Mouse (Mus musculus) testis, postnatal 10 days (tissue): Measurements from ENCODE around the gene Gm7534.

Experiments used
- DNase-seq: peaks from one replicate; pipeline ENCODE4 v3.0.0; 2021; ENCODE audit warnings: low spot score

Gene Gm7534

DNA sequence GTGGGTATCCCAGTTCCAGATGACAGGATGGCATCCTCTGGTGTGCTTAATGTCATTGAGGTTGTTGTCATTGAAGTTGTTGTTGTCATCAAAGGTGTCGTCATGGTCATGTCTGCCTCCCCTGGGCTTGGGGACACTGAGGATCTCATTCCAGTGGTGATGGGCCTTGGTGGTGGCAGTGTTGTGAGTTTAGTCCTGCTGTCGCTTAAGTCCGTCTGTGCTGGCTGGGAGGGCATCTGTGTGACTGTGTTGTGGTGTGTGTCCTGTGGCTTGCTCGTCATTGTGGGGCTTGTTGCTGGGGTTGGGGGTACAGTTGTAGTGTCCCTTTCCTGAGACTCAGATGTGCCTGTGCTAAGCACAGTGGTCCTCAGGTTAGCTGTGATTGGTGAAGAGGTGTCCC is at the start of gene Gm7534:
Gm7534 (minus strand) TSS at position 101 of the 400 bp plus-strand sequence.
- no peak for DNase-seq

DNA sequence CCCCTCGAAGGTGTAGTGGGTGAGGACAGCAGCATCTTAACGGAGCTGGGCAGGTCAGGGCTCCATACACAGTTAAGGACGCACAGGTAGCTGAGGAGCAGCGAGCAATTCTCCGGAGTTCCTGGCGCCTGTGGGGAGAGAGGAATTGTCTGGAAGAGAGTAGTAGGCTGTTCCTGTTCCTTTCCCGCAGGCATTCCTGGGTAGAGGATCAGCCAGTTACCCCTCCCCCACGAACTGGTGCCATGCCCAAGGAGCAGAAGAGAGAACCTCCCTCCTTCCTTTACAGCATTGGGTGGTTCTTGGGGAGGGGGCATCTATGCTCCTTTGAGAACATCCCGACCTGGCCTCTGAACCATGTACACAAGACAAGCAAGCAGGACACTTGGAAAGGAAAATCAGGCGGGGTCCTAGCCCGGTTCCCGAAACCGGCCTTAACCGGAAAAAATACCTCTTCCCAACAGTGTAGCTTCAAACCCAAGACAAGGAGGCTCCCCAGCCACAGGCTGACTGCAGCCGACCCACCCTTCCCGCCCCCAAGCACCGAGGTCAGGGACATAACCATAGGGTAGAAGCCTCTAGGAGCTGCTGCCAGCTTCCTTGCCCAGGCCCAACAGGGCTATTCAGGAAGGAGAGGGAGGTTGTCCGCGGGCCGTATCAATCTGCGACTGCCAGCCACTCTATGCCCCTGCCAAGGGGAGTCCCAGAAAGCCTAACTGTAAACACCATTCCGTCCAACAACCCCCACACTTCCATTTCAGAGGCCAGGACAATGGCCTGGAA is 49.5 kb upstream of the Gm7534 start:
- DNase-seq, result no peak

DNA sequence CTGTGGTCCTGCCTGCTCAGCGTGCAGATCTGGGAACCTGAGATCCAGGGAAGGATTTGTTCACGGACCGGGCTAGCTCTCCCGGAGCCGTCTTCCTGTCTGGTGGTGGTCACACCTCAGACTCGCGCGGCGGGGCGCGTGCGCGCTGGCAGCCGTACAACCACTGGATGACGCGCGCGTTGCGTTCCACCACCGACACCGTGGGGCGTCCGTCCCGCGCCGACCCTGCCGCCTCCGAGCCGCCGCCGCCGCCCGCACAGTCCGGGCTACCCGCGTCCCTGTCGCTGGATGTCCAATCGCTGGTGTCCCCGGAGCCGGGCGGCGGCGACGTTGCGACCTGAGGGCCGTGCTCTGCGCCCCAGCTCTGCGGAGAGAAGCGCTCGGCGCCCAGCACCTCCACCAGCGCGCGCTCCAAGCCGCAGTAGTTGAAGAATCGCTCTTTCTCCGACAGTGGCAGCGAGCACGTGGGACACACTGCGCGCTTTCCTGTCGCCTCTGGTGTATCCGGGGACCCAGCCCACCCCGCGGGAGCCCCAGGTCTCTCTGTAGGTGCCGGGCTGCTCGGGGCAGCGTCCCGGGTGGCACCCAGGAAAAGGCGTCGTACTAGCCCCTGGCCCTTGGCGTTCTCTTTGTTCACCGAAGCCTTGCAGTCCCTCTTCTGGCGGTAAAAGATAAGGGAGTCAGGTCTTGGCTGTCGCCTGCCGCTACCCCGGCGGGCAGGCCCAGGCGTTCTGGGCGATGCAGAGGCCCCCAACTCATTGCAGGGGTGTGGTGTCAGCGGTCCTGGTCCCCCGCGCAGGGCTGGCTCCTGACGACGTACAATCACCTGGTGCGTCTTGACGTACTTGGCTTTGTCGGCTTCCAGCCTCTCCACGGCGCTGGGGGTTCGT is 48.7 kb upstream of the Gm7534 start:
- DNase-seq, result peak; percentile 66

DNA sequence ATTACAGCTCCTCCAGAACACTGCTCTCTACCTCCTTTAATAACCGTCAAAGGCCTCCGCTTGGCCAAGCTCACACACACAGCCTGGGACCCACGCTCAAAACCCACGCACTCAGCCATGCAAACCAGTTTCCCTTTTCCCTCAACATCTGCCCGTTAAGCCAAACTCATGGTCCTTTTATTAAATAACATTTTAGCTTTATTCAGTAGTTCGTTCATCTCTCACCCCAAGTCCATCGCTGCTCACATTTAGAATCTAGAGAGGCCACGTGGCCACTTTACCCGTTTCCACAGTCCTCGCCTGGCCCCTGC is 48.1 kb upstream of the Gm7534 start:
- no peak for DNase-seq

DNA sequence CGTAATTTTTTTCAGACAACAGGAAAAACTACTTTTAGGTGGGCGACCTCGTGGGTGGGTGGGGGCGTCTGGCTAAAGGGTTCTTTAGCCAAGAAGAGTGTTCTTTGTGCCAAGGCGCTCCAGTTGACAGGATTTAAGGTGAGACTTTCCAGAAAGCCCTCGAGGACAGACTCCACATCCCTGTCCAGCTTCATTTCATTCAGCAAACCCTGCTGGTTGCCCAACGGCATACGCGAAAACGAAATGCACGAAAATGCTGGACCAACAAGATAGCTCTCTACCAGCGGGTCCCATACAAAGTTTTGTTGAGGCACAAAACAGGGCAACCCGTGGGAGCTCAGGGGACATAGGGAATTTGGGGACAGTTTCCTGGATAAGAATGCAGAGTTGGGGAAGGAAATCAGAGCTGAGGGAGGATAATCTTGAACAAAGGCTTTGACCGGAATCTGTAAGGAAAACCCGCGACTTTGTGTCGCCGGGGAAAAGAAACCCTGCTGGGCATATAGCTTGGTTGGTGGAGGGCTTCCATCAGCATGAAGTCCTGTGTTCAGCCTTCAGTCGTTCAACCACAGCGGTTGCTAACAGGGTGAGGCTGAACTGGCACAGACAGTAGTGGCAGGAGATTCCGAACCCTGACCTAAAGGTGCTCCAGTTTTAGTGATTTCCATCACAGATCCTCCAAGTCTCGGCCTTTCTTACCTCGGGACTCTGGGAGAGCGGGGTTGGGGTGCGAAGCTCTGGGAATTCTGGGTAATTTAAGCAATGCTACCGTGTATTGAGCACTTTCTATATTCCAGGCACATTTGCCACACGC is 47.5 kb upstream of the Gm7534 start:
- DNase-seq, result no peak

DNA sequence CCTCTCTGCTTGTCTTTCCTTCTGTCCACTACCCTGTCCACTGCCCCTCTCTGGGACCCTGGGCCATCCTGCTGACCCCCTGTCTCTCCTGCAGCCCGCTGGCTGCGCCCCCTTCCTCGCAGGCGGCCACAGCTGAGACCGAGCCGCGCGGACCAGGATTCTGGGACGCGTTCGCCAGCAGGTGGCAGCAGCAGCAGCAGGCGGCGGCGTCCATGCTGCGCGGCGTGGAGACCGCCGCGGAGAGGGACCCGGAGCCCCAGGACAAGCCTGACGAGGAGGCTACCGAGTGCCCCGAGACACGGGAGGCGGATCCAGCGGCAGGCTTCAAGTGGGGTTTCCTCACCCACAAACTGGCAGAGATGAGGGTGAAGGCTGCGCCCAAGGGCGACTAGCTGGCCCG is 46.8 kb upstream of the Gm7534 start:
- DNase-seq, result peak; percentile 91

DNA sequence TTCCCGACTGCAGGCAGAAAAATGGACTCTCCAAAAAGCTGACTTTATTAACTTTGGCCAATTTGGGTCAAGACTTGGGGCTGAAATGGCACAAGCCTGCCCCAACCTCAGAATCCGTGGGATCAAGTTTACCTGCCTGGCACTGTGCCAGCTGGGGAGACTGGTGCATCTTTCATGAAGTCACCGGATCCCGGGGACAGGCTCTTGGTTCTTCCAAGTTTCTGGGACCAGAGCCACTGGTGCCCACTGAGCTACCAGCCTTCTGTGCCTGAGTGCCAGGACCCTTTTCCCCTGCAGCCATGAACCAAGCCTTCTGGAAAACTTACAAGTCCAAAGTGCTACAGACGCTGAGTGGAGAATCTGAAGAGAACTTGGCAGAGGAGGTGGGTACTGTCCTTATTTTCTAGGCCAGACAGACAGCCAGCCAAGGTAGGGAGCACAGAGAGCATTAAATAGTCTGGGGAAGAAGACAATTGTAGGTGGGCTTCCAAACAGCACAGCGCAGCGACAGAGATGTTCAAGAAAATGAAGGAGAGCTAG is 44.0 kb upstream of the Gm7534 start, which contains the start of gene Gm30191:
Gm30191 (plus strand) TSS at position 217 of the 540 bp plus-strand sequence.
- peak; percentile 68 for DNase-seq

DNA sequence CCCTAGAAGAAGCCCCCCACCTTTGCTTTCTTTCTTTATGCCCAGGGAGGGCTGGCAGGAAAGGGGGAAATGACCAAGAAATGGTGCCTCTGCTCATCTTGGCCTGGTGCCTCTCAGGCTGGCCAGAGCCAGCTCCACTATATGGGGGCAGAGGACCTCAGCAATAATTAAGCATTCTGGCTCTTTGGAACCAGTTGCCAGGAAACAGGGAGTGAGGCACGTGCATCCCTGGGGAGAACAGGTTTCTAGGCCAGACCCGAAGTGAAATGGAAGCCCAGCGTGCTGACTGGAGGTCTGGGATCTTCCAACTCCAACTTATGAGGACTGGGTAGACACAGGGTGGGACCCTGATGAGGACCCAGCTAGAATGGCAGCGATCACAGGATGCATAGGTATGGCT is 43.5 kb upstream of the Gm7534 start:
- no peak for DNase-seq

DNA sequence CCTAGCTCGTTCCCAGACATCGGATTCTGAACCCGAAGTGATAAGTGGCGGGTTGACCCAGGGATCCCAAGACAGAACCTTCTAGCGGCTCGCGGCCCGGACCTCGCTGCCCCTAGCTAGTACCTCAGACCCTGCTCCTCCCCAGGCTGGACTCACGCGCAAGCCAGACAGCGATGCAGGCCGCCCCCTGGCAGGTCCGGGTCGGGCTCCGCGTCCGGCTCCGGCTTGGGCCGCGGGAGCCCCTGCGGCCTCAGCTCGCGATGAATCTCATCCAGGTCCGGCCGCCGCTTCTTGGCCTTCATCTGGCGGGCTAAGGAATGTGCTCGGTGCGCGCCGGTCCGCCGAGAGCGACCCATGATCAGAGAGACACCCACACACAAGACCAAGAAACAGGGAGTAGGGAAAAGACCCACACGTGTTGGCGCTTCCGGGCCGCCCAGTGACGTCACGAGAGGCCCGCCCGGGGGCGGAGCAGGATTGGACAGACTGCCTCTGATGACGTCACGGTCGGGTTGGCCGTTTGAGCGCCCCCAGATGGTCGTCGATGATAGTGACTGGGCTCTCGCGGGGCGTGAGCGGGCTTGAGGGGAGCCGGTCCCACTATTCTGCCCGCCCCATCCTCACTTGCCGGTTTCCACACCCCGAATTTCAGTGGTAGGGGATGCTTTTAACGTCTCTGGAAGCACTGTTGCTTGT is 42.5 kb upstream of the Gm7534 start, which contains the start of gene Zfp593:
Zfp593 (minus strand) TSS at position 445 of the 696 bp plus-strand sequence.
- DNase-seq, result peak; percentile 99

DNA sequence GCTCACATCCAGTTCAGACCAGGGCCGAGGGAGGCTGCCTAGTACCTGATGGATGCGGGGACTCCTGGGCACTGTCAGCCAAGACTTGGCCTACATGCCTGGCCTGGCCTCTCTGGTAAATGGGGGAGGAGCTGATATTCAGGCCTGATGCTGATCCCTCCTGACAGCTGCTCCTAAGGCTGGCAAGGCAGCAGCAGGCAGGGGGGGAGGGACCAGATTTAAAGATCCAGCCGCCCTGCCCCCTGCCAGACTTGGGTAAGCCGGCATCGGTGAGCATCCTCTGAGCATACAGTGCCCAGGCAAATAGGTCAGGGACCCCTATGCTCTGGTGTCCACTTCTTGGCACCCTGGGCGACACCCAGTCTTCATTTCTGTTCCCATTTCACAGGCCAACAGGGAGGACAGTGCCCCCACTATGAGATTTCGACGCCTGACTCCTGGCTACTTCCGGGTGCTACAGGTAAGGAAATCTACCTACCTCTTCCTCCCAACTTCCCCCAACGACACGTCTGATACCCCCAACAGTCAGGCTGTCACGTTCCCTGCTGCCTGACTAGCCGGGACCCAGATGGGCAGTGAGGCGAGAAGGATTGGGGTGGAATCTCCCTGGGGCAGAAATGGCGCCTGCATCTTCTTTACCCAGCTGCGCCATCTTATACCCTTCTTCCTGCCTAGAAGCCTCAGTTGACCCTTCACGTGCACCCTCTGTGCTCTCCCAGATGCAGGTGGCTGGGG is 40.9 kb upstream of the Gm7534 start, which contains the start of gene E130218I03Rik:
E130218I03Rik (plus strand) TSS at position 147 of the 735 bp plus-strand sequence.
- no peak for DNase-seq

DNA sequence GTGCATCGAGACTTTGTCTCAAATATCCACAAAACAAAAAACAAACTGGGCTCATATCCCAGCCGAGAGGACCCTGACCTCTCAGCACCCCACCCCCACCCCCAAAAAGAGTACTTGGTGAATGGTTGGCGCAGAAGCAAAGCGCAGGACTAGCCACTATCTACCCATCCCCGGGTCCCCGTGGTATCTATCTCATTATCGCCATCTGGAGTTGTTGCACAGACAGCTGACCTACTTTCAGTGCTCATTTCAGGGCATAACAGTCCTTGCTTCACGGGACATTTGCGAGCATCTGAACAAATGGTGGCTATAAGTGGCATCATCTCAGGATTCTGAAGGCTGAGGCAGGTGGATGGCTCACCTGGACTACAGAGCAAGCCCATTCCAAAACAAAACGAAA is 35.9 kb upstream of the Gm7534 start:
- no peak for DNase-seq

DNA sequence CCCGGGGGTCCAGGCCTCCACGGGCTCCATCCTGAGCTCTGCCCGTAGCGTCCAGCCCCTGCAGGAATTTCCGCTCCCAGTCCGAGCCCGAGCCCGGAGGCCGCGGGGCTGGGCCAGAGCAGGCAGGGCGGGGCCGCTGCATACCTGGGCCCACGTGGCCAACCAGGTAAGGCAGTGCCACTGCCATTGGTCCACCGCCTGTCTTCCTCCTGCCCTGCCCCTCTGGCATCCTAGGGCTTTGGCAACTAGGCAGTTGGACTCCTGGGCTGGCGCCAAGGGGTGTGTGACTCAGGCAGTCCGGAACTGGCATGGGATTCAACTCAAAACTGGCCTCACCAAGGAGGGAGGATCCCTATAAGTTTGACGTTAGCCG is 35.5 kb upstream of the Gm7534 start, which contains the start of gene Cnksr1:
Cnksr1 (minus strand) TSS at position 121 of the 373 bp plus-strand sequence.
- DNase-seq, result peak; percentile 81

DNA sequence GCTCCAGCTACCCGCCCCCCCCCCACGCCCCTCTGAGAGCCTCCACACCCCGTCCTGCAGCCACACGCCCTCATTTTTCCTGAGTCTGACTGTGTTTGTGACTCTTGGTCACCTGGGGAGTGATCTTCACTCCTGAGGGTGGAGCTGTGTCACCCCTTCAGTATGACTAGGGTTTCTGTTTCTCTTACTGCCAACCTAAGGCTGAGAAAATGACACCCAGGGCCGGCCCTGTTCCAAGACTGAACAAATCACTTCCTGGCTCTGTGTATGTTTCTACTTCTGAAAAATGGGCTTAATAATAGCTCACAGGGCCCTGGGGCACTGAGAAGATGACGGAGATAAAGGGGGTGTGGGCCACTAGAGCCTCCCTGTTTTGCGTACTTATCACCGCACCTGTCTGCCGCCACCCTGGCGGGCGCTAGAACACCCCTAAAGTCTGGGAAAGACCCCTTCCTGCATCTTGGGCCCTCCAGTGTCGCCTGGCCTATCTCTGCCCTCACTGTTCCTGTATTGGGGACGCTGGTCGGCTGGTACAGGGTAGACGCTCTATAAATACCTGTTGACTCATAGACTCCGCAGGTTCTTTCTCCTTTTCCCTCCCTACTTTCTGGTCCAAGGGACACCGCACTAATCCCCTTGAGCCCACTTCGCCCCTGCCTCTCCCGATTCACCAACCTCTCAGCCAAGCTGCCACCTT is 34.9 kb upstream of the Gm7534 start:
- DNase-seq, result no peak

DNA sequence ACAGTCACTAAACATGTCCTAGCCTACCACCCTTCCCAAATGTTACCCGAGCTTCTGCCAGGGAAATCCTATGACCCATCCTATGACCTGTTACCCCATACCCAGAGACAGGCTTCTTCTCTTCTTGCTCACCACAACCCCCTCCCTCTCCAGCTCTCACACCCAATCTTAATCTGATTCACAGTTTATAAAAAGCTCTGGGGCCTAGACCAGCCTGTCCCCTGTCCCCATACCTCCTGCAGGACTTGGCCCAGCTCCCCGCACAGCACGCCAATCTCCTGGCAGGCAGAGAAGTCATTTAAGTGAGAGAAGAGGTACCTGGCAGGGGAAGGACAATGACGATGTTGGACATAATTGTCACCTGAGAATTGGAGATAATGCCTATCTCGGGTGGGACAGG is 32.1 kb upstream of the Gm7534 start:
- DNase-seq, result no peak

DNA sequence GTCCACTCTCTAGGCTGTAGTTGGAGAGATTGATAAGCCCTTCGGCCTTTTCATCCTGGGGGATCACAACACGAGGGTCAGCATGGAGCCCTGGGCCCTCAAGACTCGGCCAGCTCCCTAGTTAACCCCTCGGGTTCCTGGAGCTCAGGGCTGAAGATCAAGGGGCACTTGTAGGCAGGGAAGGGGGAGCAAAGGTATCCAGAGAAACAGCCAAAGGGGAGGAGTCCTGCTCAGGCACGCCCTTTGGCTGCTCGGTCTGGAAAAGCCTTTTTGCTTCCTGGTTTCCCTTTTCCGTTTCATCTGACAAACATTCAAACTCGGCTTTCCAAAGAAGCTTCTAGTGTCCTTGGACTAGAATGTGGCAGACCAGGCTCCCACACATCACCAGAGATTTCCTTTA is 27.6 kb upstream of the Gm7534 start:
- no peak for DNase-seq

DNA sequence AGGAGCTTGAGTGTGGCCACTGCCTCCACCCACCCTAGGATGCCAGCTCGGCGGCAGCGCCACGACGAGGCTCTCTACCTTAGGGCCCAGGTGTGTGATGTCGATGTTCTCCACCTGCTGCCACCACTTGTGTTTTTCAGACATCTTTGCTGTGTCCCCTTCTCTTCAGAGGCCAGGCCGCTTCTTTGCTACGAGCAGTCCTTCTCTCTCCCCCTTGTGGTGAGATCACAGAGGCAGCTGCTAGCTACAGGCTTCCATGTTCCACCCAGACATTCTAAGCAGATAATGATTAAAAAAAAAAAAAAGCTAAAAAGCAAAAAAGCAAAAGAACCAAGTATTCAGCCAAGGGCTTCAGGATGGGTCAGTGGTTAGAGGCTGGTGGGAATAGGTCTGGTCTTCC is 24.4 kb upstream of the Gm7534 start, which contains the start of gene Catsper4:
Catsper4 (minus strand) TSS at position 190 of the 400 bp plus-strand sequence.
- no peak for DNase-seq

DNA sequence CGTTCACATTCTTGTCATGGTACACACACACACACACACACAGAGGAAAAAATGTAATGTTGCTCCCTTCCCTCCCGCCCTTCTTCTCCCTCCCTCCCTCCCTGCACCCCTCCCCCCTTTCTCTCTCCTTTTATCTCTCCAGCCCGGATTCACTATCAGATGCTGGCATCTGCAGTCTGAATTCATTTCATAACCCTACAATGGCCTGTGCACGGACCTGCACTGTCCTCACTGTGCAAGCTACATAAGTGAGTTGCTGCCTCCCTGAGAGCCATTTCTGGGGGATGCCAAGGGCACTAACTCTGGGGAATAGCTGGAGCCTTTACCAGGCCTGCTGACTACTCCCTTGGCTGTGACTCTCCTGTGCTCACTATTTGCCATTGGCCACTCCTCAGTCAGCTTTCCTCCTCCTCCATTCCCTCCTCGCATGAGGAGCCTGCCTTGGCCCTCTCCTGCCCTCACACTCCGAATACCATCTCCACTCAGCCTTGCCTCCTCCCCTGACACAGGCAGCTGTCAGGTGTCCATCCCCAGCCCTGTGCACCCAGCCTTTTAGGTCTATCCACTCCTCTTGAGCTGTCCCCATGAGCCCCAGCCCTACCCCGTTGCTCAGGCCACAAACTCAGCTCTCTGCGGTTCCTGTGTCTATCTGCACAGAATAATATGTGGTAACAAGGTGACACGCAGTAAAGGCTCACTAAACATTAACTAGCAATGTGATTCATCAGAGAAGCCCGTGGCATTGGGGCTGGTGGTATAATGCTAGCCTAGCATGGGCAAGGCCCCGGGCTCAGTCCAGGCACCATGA is 20.2 kb upstream of the Gm7534 start:
- DNase-seq, result no peak

DNA sequence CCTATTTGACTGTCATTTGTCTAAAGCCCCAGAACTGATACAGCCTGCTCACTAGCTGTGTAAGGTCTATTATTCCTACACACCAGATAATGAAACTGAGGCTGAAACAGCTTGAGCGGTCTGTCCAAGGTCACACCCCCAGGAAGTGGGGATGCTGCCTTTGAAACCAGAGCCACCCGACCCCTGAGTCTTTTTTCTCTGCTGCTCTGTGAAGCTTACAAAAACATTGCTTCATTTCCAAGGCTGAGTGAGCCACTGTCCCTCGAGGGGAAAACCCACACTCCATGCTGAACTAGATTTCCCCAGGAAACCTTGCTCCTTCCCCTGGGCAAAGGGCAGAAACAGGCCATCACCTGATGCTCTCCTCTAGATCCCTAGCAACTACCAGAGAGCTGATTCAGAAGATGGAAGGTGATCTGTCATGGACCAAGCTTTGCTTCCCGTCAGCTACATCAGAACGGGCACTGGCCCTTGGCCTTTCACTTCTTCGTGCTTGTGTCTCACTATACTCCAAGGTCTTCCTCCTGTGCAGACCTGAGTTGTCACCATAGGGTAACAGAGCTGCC is 3.8 kb upstream of the Gm7534 start:
- DNase-seq, result no peak
